Mouse (Mus musculus) frontal cortex, postnatal 10 days (tissue): Measurements from ENCODE around the gene Nup155.

Experiments used
- DNase-seq, 2 experiments: peaks; one replicate each; pipeline ENCODE4 v3.0.0; 2022; ENCODE audit warnings: low spot score in 2 of 2, mixed read lengths in 1 of 2

Nup155 gene

GRCm38 (mm10) chr15:8190435-8190834, 81.4 kb downstream of the Nup155 start:
- DNase-seq: no peak

DNA sequence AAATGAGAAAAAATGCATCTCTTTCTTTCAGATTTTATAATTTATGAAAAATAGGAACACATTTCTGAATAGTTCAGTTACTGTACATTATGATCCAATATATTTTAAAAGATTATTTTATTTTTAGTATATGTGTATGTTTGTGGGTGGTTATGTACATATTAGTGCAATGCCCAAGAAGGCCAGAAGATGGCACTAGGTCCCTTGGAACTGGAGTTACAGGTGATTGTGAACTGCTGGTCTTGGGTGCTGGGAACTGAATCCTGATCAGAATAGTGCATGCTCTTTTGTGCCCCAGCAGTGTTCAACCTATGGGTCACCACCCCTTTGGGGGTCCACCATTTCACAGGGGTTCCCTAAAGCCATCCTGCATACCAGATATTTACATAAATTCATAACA, 91.2 kb downstream of the Nup155 start:
- DNase-seq: no peak

DNA sequence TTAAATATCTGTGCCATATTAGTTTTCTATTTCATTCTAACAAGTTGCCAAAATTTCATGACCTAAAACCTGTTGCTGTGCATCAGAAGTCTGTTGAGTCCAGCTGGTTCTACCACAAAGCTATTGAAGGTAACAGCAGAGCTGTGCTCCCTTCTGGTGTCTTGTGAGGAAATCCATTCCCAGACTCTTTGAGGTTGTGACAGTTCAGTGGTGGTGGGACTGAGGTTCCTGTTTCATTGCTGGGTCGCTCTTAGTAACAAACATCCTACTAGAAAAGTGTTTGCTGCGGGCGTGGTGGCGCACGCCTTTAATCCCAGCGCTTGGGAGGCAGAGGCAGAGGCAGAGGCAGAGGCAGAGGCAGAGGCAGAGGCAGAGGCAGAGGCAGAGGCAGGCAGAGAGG, 99.3 kb downstream of the Nup155 start:
- DNase-seq: no peak
